Mouse (Mus musculus): ENCODE results near the gene Haus6. TPM values are rescaled to one million over a fixed set of nuclear protein-coding genes. Genes with fewer than 3 reads are reported as not detected.
A peak's percentile ranks its signal among the peaks of the same experiment; 100 is the strongest.
"Not testable (repeated sequence)": the region's sequence is repeated elsewhere in the genome, so short reads cannot be mapped to it uniquely, and the experiment has no call there.

Haus6 gene
- 6.3 TPM in 2 replicates for polyA plus RNA-seq (2014; fragmentation: Nextera tagmentation; extraction: Ambion mirVana)

DNA sequence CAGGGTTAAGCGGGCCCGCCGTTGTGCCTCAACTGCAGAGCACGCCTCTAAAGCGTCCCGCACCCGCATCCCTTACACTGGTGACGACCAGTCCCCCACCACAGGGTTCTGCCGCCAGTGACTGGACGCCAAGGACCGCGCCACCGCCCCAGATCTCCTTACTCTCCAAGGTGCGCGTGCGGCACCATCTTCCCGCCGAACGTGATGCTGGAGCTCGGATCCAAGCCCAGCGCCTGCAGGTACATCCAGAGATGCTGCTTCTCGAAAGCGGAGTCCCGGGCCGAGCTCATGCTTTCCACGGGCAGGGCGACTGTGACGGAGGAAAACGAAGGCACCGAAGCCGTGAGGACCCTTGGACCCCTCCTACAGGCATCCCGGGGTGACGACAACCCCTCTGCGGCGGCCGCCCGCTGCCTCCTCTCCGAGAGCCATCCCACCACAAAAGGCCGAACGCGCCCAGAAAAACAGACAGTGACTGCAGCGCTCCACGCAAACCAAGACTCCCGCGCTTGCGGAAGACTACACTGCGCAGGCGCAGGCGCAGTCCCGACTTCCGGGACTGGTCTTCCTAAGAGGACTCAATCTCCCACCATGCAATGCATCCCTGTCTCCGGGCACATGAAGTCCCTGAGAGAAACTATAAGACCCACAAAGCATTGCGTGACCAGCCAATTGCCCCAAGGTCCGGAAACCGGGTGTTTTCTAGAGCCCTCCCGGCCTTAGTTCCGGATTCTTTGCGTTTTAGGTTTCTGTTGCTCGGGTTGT is at the start of gene Haus6:
Haus6 (minus strand) TSS at position 532 of the 765 bp plus-strand sequence.
- H3K9ac ChIP-seq (replicated peaks; ENCODE audit: low read depth, low read length) = peak within 1 kb of the TSS; percentile 67
- H3K4me2 ChIP-seq (ENCODE audit: low read depth, low read length) = peak within 1 kb of the TSS; percentile 97
- under 1% methylated on average over 59 of the region's 59 CpGs for WGBS
- no peaks in the 10 kb centered on the region for H3K27me3 ChIP-seq (ENCODE audit: control insufficient read depth, insufficient read depth, low read length)
- H3K36me3 ChIP-seq (ENCODE audit: control insufficient read depth, insufficient read depth, low read length) = no peaks in the 10 kb centered on the region
- peak within 1 kb of the TSS; percentile 77 for H3K4me3 ChIP-seq (ENCODE audit: low read depth, low read length)
- peak within 1 kb of the TSS; percentile 71 for H3K27ac ChIP-seq (ENCODE audit: low read depth, low read length)
- no peaks in the 10 kb centered on the region for H3K9me3 ChIP-seq (ENCODE audit: control insufficient read depth, low read length)
- ATAC-seq (ENCODE audit: low read depth) = peak; percentile 100
- peaks cover 9% of the 10 kb centered on the region; the same call in 1 of the 2 replicates for H3K4me1 ChIP-seq (ENCODE audit: control insufficient read depth, insufficient read depth, low read length)

DNA sequence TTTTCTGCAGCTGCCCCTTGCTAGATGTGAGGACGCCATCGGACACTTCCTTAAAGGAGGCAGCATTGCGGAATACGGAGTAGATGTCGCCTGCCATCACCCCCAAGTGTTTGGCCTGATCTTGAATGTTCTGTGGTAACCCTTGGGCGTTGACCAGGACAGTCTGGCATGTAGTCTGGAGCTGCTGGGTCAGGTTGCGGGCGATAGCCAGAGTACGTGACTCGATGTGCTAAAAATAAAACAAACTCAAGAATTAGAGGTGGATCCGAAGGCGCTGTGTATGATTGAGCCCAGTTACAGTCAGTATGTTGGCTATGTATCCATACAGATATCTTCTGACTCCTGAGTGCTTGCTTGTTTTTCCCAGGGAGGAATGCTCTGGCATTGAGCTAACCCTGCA is 45.3 kb upstream of the Haus6 start:
- WGBS = 97% methylated on average over 12 of the region's 12 CpGs
- ATAC-seq (ENCODE audit: low read depth) = no peak
- Histone ChIP-seq H3K9ac (replicated peaks; ENCODE audit: low read depth, low read length) (no peak overlapping the region), H3K4me3 (ENCODE audit: low read depth, low read length) (no peak overlapping the region), H3K27me3 (ENCODE audit: control insufficient read depth, insufficient read depth, low read length) (no peaks in the 10 kb centered on the region), H3K9me3 (ENCODE audit: control insufficient read depth, low read length) (no peaks in the 10 kb centered on the region), H3K36me3 (ENCODE audit: control insufficient read depth, insufficient read depth, low read length) (peaks cover 5% of the 10 kb centered on the region; the same call in 1 of the 2 replicates), H3K27ac (ENCODE audit: low read depth, low read length) (no peak overlapping the region), H3K4me1 (ENCODE audit: control insufficient read depth, insufficient read depth, low read length) (no peaks in the 10 kb centered on the region), H3K4me2 (ENCODE audit: low read depth, low read length) (no peak overlapping the region)

DNA sequence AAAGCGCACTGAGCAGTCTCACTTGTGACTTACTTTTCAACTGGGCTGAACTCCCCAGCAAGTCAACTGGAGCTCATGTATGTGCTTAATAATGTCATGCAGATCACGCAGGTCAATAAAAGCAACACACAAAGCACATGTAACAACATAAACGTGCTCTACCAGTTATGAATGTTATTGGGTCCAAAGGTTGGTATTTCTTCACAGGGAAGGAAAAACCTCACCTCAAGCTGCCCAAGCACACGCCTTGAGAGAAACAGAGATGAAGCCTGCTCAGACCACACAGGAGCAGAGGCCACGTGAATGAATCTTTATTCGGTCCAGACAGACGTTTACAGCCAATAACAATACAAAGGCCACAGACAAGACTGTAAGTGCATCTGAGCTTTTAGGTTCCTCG is 44.6 kb upstream of the Haus6 start:
- H3K27ac ChIP-seq (ENCODE audit: low read depth, low read length); H3K27me3 ChIP-seq (ENCODE audit: control insufficient read depth, insufficient read depth, low read length); H3K9me3 ChIP-seq (ENCODE audit: control insufficient read depth, low read length); H3K9ac ChIP-seq (replicated peaks; ENCODE audit: low read depth, low read length); H3K36me3 ChIP-seq (ENCODE audit: control insufficient read depth, insufficient read depth, low read length); H3K4me1 ChIP-seq (ENCODE audit: control insufficient read depth, insufficient read depth, low read length); H3K4me3 ChIP-seq (ENCODE audit: low read depth, low read length); ATAC-seq (ENCODE audit: low read depth); H3K4me2 ChIP-seq (ENCODE audit: low read depth, low read length): not testable (repeated sequence)
- WGBS = 94% methylated on average over 8 of the region's 8 CpGs

DNA sequence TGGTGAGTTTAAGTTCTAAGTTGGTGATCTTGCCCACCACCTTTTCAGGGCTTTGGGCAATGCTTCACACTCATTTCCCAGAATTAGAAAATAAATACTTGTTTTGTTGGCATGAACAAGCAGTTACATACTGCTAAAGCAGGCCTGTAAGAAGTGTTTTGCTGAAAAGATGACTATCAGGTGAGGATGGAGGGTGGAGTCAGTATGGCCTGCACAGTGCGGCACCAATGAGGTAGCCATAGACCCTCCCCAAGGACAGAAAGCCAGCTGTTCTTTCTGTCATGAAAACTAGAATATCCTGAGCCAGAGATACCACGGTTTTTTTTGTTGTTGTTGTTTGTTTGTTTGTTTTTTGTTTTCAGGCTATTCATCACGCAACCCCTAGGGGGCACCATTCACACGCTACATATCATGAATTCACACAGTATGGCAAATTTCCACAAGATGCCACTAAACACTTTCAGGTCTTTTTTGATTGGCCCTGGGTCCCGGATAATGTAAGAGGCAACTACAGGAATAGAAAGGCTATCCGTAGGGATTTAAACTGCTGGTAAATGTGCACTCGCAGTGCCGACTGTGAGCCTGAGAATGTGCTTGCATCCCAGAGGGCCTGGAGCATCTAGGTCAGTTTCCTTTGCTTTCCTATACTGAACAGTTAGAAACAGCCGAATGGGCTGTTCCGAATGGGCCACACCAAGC is 40.0 kb upstream of the Haus6 start:
- Histone ChIP-seq H3K27ac (ENCODE audit: low read depth, low read length) (no peak overlapping the region), H3K27me3 (ENCODE audit: control insufficient read depth, insufficient read depth, low read length) (no peaks in the 10 kb centered on the region), H3K9me3 (ENCODE audit: control insufficient read depth, low read length) (no peaks in the 10 kb centered on the region), H3K4me1 (ENCODE audit: control insufficient read depth, insufficient read depth, low read length) (no peaks in the 10 kb centered on the region), H3K4me3 (ENCODE audit: low read depth, low read length) (no peak overlapping the region), H3K9ac (replicated peaks; ENCODE audit: low read depth, low read length) (no peak overlapping the region), H3K36me3 (ENCODE audit: control insufficient read depth, insufficient read depth, low read length) (no peaks in the 10 kb centered on the region), H3K4me2 (ENCODE audit: low read depth, low read length) (no peak overlapping the region)
- no peak for ATAC-seq (ENCODE audit: low read depth)
- 71% methylated on average over 10 of the region's 10 CpGs for WGBS

DNA sequence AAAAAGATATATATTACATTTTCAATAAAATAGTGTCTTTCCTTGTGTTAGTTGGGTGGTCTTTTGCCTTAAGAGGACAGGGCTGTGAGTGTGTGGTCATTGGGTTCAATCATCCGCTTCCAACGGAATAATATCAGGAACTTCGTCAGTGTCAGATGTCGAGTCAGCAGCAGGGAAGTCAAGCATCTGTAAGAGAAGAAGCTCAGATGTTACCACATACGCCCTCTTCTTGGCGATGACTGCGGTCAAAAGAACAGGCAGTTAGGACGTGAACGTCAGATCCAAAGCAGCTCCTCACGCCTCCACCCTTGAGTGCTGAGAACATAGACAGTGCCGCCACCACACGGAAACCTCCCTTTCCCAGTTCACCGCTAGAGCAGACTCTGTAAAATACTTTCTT is 36.5 kb upstream of the Haus6 start:
- not testable (repeated sequence) for ATAC-seq (ENCODE audit: low read depth); H3K4me1 ChIP-seq (ENCODE audit: control insufficient read depth, insufficient read depth, low read length); H3K4me2 ChIP-seq (ENCODE audit: low read depth, low read length); H3K27me3 ChIP-seq (ENCODE audit: control insufficient read depth, insufficient read depth, low read length); H3K9ac ChIP-seq (replicated peaks; ENCODE audit: low read depth, low read length); H3K9me3 ChIP-seq (ENCODE audit: control insufficient read depth, low read length); H3K27ac ChIP-seq (ENCODE audit: low read depth, low read length); H3K4me3 ChIP-seq (ENCODE audit: low read depth, low read length); H3K36me3 ChIP-seq (ENCODE audit: control insufficient read depth, insufficient read depth, low read length)
- whole genome bisulfite sequencing = 97% methylated on average over 10 of the region's 13 CpGs

DNA sequence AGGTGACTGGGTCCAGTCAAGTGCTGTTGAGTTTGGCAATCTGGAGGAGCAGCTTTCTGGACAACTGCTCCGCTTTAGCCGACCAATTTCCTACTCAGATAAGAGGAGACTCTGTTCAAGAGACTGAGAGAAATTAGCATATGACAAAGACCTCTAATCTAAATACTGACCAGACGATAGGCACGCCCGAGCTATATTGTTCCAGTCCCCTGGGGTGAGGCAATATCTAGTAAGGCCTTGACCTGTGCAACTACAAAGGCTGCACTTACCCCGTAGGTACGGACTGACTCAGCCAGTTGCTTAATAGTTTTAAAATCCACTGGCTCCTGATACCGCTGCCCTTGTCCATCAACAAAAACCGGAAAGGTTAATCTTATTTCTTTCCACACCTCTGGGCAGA is 25.7 kb upstream of the Haus6 start:
- H3K4me1 ChIP-seq (ENCODE audit: control insufficient read depth, insufficient read depth, low read length); H3K27ac ChIP-seq (ENCODE audit: low read depth, low read length); ATAC-seq (ENCODE audit: low read depth); H3K9ac ChIP-seq (replicated peaks; ENCODE audit: low read depth, low read length); H3K4me3 ChIP-seq (ENCODE audit: low read depth, low read length); H3K36me3 ChIP-seq (ENCODE audit: control insufficient read depth, insufficient read depth, low read length); H3K4me2 ChIP-seq (ENCODE audit: low read depth, low read length); H3K9me3 ChIP-seq (ENCODE audit: control insufficient read depth, low read length); H3K27me3 ChIP-seq (ENCODE audit: control insufficient read depth, insufficient read depth, low read length): not testable (repeated sequence)
- 92% methylated on average over 9 of the region's 9 CpGs for WGBS

DNA sequence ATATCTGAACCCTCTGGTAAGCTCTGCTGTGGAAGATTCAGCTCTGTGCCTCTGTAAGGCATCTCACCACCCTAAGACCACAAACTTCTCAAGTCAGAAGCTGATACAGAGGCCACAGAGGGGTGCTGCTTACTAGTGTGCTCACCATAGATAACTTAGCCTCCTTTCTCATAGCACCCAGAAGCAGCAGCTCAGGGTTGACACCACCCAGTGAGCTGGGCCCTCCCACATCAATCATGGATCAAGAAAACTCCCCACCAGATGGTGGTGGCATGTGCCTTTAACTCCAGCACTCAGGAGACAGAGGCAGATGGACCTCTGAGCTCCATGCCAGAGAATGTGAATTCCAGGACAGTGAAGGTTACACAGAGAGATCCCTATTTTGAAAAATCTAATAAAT is 23.0 kb upstream of the Haus6 start:
- not testable (repeated sequence) for H3K4me1 ChIP-seq (ENCODE audit: control insufficient read depth, insufficient read depth, low read length); ATAC-seq (ENCODE audit: low read depth); H3K9ac ChIP-seq (replicated peaks; ENCODE audit: low read depth, low read length); H3K27ac ChIP-seq (ENCODE audit: low read depth, low read length); H3K4me3 ChIP-seq (ENCODE audit: low read depth, low read length); H3K36me3 ChIP-seq (ENCODE audit: control insufficient read depth, insufficient read depth, low read length); H3K4me2 ChIP-seq (ENCODE audit: low read depth, low read length); H3K9me3 ChIP-seq (ENCODE audit: control insufficient read depth, low read length); H3K27me3 ChIP-seq (ENCODE audit: control insufficient read depth, insufficient read depth, low read length)

DNA sequence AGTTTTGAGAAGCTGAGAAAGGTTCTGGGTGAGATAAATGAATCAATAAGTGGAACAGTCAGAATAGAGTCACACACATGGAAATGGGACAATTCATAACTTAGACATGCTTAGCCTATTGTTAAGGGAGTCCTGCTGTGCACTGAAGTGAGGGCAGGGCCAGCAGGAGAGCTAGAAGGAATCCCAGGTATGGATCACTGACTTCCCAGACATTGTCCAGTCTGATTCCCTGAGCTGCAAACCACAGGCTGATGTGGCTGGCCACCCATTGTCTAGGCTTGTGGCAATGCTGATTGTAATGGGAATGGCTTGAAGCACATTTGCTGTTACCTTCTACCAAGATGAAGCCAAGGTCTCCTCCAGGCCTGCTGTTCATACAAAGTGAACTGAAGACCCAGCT is 22.5 kb upstream of the Haus6 start:
- not testable (repeated sequence) for H3K27ac ChIP-seq (ENCODE audit: low read depth, low read length); ATAC-seq (ENCODE audit: low read depth); H3K36me3 ChIP-seq (ENCODE audit: control insufficient read depth, insufficient read depth, low read length); H3K4me3 ChIP-seq (ENCODE audit: low read depth, low read length); H3K9me3 ChIP-seq (ENCODE audit: control insufficient read depth, low read length); H3K27me3 ChIP-seq (ENCODE audit: control insufficient read depth, insufficient read depth, low read length); H3K4me1 ChIP-seq (ENCODE audit: control insufficient read depth, insufficient read depth, low read length); H3K4me2 ChIP-seq (ENCODE audit: low read depth, low read length); H3K9ac ChIP-seq (replicated peaks; ENCODE audit: low read depth, low read length)

DNA sequence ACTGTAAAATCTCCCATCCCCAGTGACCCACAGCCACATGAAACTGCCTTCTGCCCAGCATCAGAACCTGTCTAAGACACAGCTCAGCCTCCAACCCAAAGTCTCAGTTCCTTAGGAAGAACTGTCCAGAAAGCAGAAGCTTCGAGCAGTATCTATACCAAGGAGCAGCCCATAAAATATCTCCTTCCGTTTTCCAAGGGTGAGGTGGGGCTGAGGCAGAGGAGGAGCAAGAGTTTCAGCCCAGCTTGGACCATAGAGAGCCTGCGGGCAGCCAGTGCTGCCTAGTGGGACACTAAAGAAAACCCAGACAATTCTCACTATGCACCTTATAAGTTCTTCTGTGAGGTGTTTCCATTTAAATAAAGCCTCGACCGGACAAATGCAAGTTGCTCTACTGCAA is 20.7 kb upstream of the Haus6 start:
- not testable (repeated sequence) for H3K36me3 ChIP-seq (ENCODE audit: control insufficient read depth, insufficient read depth, low read length); H3K9me3 ChIP-seq (ENCODE audit: control insufficient read depth, low read length); H3K4me1 ChIP-seq (ENCODE audit: control insufficient read depth, insufficient read depth, low read length); H3K9ac ChIP-seq (replicated peaks; ENCODE audit: low read depth, low read length); ATAC-seq (ENCODE audit: low read depth); H3K4me2 ChIP-seq (ENCODE audit: low read depth, low read length); H3K27ac ChIP-seq (ENCODE audit: low read depth, low read length); H3K27me3 ChIP-seq (ENCODE audit: control insufficient read depth, insufficient read depth, low read length); H3K4me3 ChIP-seq (ENCODE audit: low read depth, low read length)
- WGBS = 69% methylated on average over 4 of the region's 5 CpGs
